Mouse (Mus musculus): ENCODE data around the gene Yod1.

- TF ChIP-seq CTCF (IDR thresholded peaks at IDR 0.05; ENCODE audit: low read depth, low read length) (no peak), POLR2A (IDR thresholded peaks at IDR 0.05; ENCODE audit: borderline replicate concordance, low read depth, low read length) (no peak)
Observed at GRCm38 (mm10) chr1:130731741-130732337, 14.7 kb downstream of the Yod1 start, which contains the start of gene AA986860.
